Mouse (Mus musculus): ENCODE measurements around the gene Rab11a. TPM values are rescaled to one million over a fixed set of nuclear protein-coding genes. Genes with fewer than 3 reads are reported as not detected.
A peak's percentile ranks its signal among the peaks of the same experiment; 100 is the strongest.

The Rab11a gene
- polyA plus RNA-seq, 1 experiment, result 188 TPM

- 63% methylated on average over 2 of the region's 2 CpGs for WGBS
- no peaks in the 10 kb centered on the region for H3K36me3 ChIP-seq (ENCODE audit: control insufficient read depth, insufficient read depth, low read length)
These were observed 69.6 kb downstream of the Rab11a start for GRCm38 (mm10) chr9:64668001-64668400.

GRCm38 (mm10) chr9:64667513-64667912 lies 70.0 kb downstream of the Rab11a start:
- no peak overlapping the region for H3K4me3 ChIP-seq (ENCODE audit: insufficient read depth, low read depth, low read length)
- no peaks in the 10 kb centered on the region for H3K4me1 ChIP-seq (ENCODE audit: control insufficient read depth, insufficient read depth, low read length)
- peak; percentile 19 for DNase-seq
- WGBS, result 9% methylated on average over 5 of the region's 5 CpGs
- H3K36me3 ChIP-seq (ENCODE audit: control insufficient read depth, insufficient read depth, low read length), result no peaks in the 10 kb centered on the region
- H3K27ac ChIP-seq (ENCODE audit: insufficient read depth, low read depth, low read length), result no peak overlapping the region
- no peaks in the 10 kb centered on the region for H3K27me3 ChIP-seq (replicated peaks; ENCODE audit: control insufficient read depth, insufficient read depth, low read length)
- TF ChIP-seq CTCF (conservative IDR thresholded peaks at IDR 0.05; ENCODE audit: insufficient read depth, insufficient read length, low read depth, low read length), result no peak

More at GRCm38 (mm10) chr9:64668001-64668400, 69.6 kb downstream of the Rab11a start:
- no peak overlapping the region for H3K4me3 ChIP-seq (ENCODE audit: insufficient read depth, low read depth, low read length)
- H3K4me1 ChIP-seq (ENCODE audit: control insufficient read depth, insufficient read depth, low read length), result no peaks in the 10 kb centered on the region
- TF ChIP-seq CTCF (conservative IDR thresholded peaks at IDR 0.05; ENCODE audit: insufficient read depth, insufficient read length, low read depth, low read length), result no peak
- no peak for TF ChIP-seq POLR2A (IDR thresholded peaks at IDR 0.05; ENCODE audit: low read depth, low read length)
- no peak overlapping the region for H3K27ac ChIP-seq (ENCODE audit: insufficient read depth, low read depth, low read length)
- no peak for DNase-seq
- no peaks in the 10 kb centered on the region for H3K27me3 ChIP-seq (replicated peaks; ENCODE audit: control insufficient read depth, insufficient read depth, low read length)

- TF ChIP-seq CTCF (conservative IDR thresholded peaks at IDR 0.05; ENCODE audit: insufficient read depth, insufficient read length, low read depth, low read length), result no peak
- no peak for TF ChIP-seq POLR2A (IDR thresholded peaks at IDR 0.05; ENCODE audit: low read depth, low read length)
- WGBS, result 30% methylated on average over 4 of the region's 4 CpGs
- Histone ChIP-seq H3K4me3 (ENCODE audit: insufficient read depth, low read depth, low read length) (no peak overlapping the region), H3K36me3 (ENCODE audit: control insufficient read depth, insufficient read depth, low read length) (no peaks in the 10 kb centered on the region), H3K4me1 (ENCODE audit: control insufficient read depth, insufficient read depth, low read length) (no peaks in the 10 kb centered on the region), H3K27ac (ENCODE audit: insufficient read depth, low read depth, low read length) (no peak overlapping the region), H3K27me3 (replicated peaks; ENCODE audit: control insufficient read depth, insufficient read depth, low read length) (no peaks in the 10 kb centered on the region)
- no peak for DNase-seq
These were observed 71.0 kb downstream of the Rab11a start for GRCm38 (mm10) chr9:64666549-64666948.

Other genes starting within 250 kb of the Rab11a start
- 4.5 and 5.1 TPM in 2 replicates for gene Dennd4a, start 73.6 kb upstream of the Rab11a start, polyA plus RNA-seq (2012; rRNA removed)
- gene Slc24a1, start 213.8 kb upstream of the Rab11a start, polyA plus RNA-seq (2012; rRNA removed), result not detected in 2 replicates
- gene Ints14, start 223.1 kb upstream of the Rab11a start, polyA plus RNA-seq (2012; rRNA removed), result 16.5 and 17.3 TPM in 2 replicates